Mouse (Mus musculus) embryonic fibroblast, embryonic 13.5 days (primary cell): ENCODE data around the gene Nfkb1.

Experiments used
- CTCF ChIP-seq: IDR thresholded peaks from 2 replicates; pipeline ENCODE4 v1.5.1; 2011; ENCODE audit warnings: mild to moderate bottlenecking, control low read depth, low read length, moderate library complexity, borderline replicate concordance; ENCODE audit not compliant: insufficient read depth
- POLR2A ChIP-seq: IDR thresholded peaks from 2 replicates; pipeline ENCODE4 v1.6.1; 2011; ENCODE audit warnings: low read depth, mild to moderate bottlenecking, control low read depth, low read length, moderate library complexity

- no peak for TF ChIP-seq CTCF
- TF ChIP-seq POLR2A: no peak
Observed at GRCm38 (mm10) chr3:135631856-135632255, 59.5 kb downstream of the Nfkb1 start.
